Mouse (Mus musculus): Measurements from ENCODE around the gene Srrm3. TPM values are rescaled to one million over a fixed set of nuclear protein-coding genes. Genes with fewer than 3 reads are reported as not detected.

Gene Srrm3
- polyA plus RNA-seq, 1 experiment: not detected

- Histone ChIP-seq H3K27ac (ENCODE audit: insufficient read depth, low read depth, low read length) (no peak overlapping the region), H3K4me1 (ENCODE audit: control insufficient read depth, insufficient read depth, low read length) (no peaks in the 10 kb centered on the region), H3K4me3 (ENCODE audit: insufficient read depth, low read length) (no peak overlapping the region)
- no peak for TF ChIP-seq POLR2A (IDR thresholded peaks at IDR 0.05; ENCODE audit: borderline replicate concordance, low read depth, low read length)
These were observed 6.3 kb downstream of the Srrm3 start for GRCm38 (mm10) chr5:135812991-135813390.

GRCm38 (mm10) chr5:135818491-135818890 lies 11.8 kb downstream of the Srrm3 start:
- no peak overlapping the region for H3K27ac ChIP-seq (ENCODE audit: insufficient read depth, low read depth, low read length)
- no peaks in the 10 kb centered on the region for H3K4me1 ChIP-seq (ENCODE audit: control insufficient read depth, insufficient read depth, low read length)
- H3K4me3 ChIP-seq (ENCODE audit: insufficient read depth, low read length): no peak overlapping the region
- TF ChIP-seq POLR2A (IDR thresholded peaks at IDR 0.05; ENCODE audit: borderline replicate concordance, low read depth, low read length) (no peak), CTCF (IDR thresholded peaks at IDR 0.05; ENCODE audit: low read depth, low read length) (no peak)

GRCm38 (mm10) chr5:135822316-135822944 lies 15.7 kb downstream of the Srrm3 start:
- no peak overlapping the region for H3K27ac ChIP-seq (ENCODE audit: insufficient read depth, low read depth, low read length)
- no peak overlapping the region for H3K4me3 ChIP-seq (ENCODE audit: insufficient read depth, low read length)
- TF ChIP-seq POLR2A (IDR thresholded peaks at IDR 0.05; ENCODE audit: borderline replicate concordance, low read depth, low read length): no peak
- no peak for TF ChIP-seq CTCF (IDR thresholded peaks at IDR 0.05; ENCODE audit: low read depth, low read length)
- no peaks in the 10 kb centered on the region for H3K4me1 ChIP-seq (ENCODE audit: control insufficient read depth, insufficient read depth, low read length)

- Histone ChIP-seq H3K4me3 (ENCODE audit: insufficient read depth, low read length) (no peak overlapping the region), H3K4me1 (ENCODE audit: control insufficient read depth, insufficient read depth, low read length) (no peaks in the 10 kb centered on the region), H3K27ac (ENCODE audit: insufficient read depth, low read depth, low read length) (no peak overlapping the region)
- TF ChIP-seq POLR2A (IDR thresholded peaks at IDR 0.05; ENCODE audit: borderline replicate concordance, low read depth, low read length) (no peak), CTCF (IDR thresholded peaks at IDR 0.05; ENCODE audit: low read depth, low read length) (no peak)
These were observed 17.8 kb downstream of the Srrm3 start for GRCm38 (mm10) chr5:135824517-135824916.

GRCm38 (mm10) chr5:135826225-135826624 lies 19.5 kb downstream of the Srrm3 start:
- no peak overlapping the region for H3K4me3 ChIP-seq (ENCODE audit: insufficient read depth, low read length)
- no peaks in the 10 kb centered on the region for H3K4me1 ChIP-seq (ENCODE audit: control insufficient read depth, insufficient read depth, low read length)
- H3K27ac ChIP-seq (ENCODE audit: insufficient read depth, low read depth, low read length): no peak overlapping the region
- no peak for TF ChIP-seq CTCF (IDR thresholded peaks at IDR 0.05; ENCODE audit: low read depth, low read length)
- no peak for TF ChIP-seq POLR2A (IDR thresholded peaks at IDR 0.05; ENCODE audit: borderline replicate concordance, low read depth, low read length)

GRCm38 (mm10) chr5:135829381-135829780 lies 22.7 kb downstream of the Srrm3 start:
- TF ChIP-seq POLR2A (IDR thresholded peaks at IDR 0.05; ENCODE audit: borderline replicate concordance, low read depth, low read length): no peak
- TF ChIP-seq CTCF (IDR thresholded peaks at IDR 0.05; ENCODE audit: low read depth, low read length): no peak
- Histone ChIP-seq H3K27ac (ENCODE audit: insufficient read depth, low read depth, low read length) (no peak overlapping the region), H3K4me3 (ENCODE audit: insufficient read depth, low read length) (no peak overlapping the region), H3K4me1 (ENCODE audit: control insufficient read depth, insufficient read depth, low read length) (no peaks in the 10 kb centered on the region)

- TF ChIP-seq POLR2A (IDR thresholded peaks at IDR 0.05; ENCODE audit: borderline replicate concordance, low read depth, low read length) (no peak), CTCF (IDR thresholded peaks at IDR 0.05; ENCODE audit: low read depth, low read length) (no peak)
- Histone ChIP-seq H3K4me1 (ENCODE audit: control insufficient read depth, insufficient read depth, low read length) (peaks cover 5% of the 10 kb centered on the region), H3K27ac (ENCODE audit: insufficient read depth, low read depth, low read length) (no peak overlapping the region), H3K4me3 (ENCODE audit: insufficient read depth, low read length) (no peak overlapping the region)
These were observed 26.0 kb downstream of the Srrm3 start for GRCm38 (mm10) chr5:135832729-135833128.

GRCm38 (mm10) chr5:135834769-135835491 lies 28.2 kb downstream of the Srrm3 start:
- H3K4me3 ChIP-seq (ENCODE audit: insufficient read depth, low read length): peak overlapping the region; percentile 51
- TF ChIP-seq CTCF (IDR thresholded peaks at IDR 0.05; ENCODE audit: low read depth, low read length) (no peak), POLR2A (IDR thresholded peaks at IDR 0.05; ENCODE audit: borderline replicate concordance, low read depth, low read length) (no peak)
- no peak overlapping the region for H3K27ac ChIP-seq (ENCODE audit: insufficient read depth, low read depth, low read length)
- H3K4me1 ChIP-seq (ENCODE audit: control insufficient read depth, insufficient read depth, low read length): peaks cover 5% of the 10 kb centered on the region

GRCm38 (mm10) chr5:135835492-135835858 lies 28.8 kb downstream of the Srrm3 start:
- TF ChIP-seq CTCF (IDR thresholded peaks at IDR 0.05; ENCODE audit: low read depth, low read length): no peak
- no peak for TF ChIP-seq POLR2A (IDR thresholded peaks at IDR 0.05; ENCODE audit: borderline replicate concordance, low read depth, low read length)
- Histone ChIP-seq H3K4me3 (ENCODE audit: insufficient read depth, low read length) (peak overlapping the region; percentile 51), H3K27ac (ENCODE audit: insufficient read depth, low read depth, low read length) (no peak overlapping the region), H3K4me1 (ENCODE audit: control insufficient read depth, insufficient read depth, low read length) (peaks cover 5% of the 10 kb centered on the region)

GRCm38 (mm10) chr5:135835981-135836380 lies 29.3 kb downstream of the Srrm3 start:
- H3K4me3 ChIP-seq (ENCODE audit: insufficient read depth, low read length): no peak overlapping the region
- TF ChIP-seq CTCF (IDR thresholded peaks at IDR 0.05; ENCODE audit: low read depth, low read length): no peak
- no peak for TF ChIP-seq POLR2A (IDR thresholded peaks at IDR 0.05; ENCODE audit: borderline replicate concordance, low read depth, low read length)
- peaks cover 5% of the 10 kb centered on the region for H3K4me1 ChIP-seq (ENCODE audit: control insufficient read depth, insufficient read depth, low read length)
- H3K27ac ChIP-seq (ENCODE audit: insufficient read depth, low read depth, low read length): no peak overlapping the region
